Mouse (Mus musculus): ENCODE results near the gene Cpa1. TPM values are rescaled to one million over a fixed set of nuclear protein-coding genes. Genes with fewer than 3 reads are reported as not detected.

Cpa1 gene
- 0.78 and 0.96 TPM in 2 replicates for polyA plus RNA-seq (2014; fragmentation: Nextera tagmentation; extraction: Ambion mirVana)

DNA sequence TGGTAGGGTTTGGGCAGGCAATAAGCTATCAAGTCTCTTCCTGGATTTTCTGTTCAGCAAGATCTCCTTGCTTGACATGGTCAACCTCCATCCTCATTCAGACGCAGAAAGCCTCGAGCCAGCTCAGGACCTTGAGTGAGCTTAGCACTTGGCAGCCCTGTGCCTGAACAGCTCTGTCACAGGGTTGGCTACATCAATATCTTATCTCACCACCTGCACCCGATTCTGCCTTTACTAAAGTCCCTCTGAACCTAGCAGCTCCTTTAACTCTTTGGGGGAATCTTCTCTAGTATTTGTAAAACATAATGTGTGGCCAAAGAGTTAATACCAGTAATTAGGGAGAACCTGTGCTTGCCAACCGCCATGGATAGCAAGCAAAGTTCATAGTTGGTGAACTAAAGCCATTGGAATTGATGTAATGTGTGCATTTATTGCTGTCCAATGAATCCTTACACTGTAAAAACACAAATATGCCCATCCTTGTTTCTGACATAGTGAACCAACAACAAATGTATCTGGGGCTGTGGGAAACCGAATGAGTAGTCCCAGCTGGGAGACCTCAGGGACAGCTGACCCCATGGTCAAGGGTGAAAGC, at the start of gene Cpa1:
Gene Cpa1, plus strand, starts transcription at position 545 of the 595 bp plus-strand sequence.
- no peak within 1 kb of the TSS for H3K4me3 ChIP-seq (replicated peaks; ENCODE audit: low read length)
- DNase-seq (ENCODE audit: low spot score) (no peak), ATAC-seq (ENCODE audit: low FRiP score) (no peak)
- H3K9ac ChIP-seq, result no peak within 1 kb of the TSS
- H3K4me2 ChIP-seq (replicated peaks), result no peak within 1 kb of the TSS
- H3K9me3 ChIP-seq (ENCODE audit: control insufficient read depth, low read length), result no peaks in the 10 kb centered on the region
- no peak within 1 kb of the TSS for H3K27ac ChIP-seq
- no peaks in the 10 kb centered on the region for H3K4me1 ChIP-seq (replicated peaks; ENCODE audit: control insufficient read depth, insufficient read depth, low read length)
- WGBS, result 92% methylated on average over 5 of the region's 5 CpGs
- no peaks in the 10 kb centered on the region for H3K27me3 ChIP-seq (ENCODE audit: control insufficient read depth, insufficient read depth, low read length)
- no peaks in the 10 kb centered on the region for H3K36me3 ChIP-seq (replicated peaks; ENCODE audit: control insufficient read depth, insufficient read depth)

DNA sequence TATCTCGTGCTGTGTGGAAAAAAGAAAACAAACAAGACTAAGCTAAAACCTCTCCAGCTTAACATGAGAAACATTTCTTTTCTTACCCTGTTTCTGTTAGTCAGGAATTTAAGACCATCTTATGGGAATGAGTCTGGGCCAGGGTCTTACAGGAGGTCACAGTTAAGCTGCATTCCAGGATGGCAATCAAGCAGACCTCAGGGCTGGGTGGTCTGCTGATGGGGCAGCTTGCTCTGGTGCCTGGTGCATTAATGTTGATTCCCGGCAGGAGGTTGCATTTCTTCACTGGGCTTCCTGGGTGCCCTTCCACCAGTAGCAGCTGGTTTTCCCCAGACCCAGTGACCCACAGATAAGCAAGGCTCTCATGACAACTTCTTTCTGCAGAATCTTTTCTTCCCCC, 49.2 kb upstream of the Cpa1 start:
- H3K9me3 ChIP-seq (ENCODE audit: control insufficient read depth, low read length), result no peaks in the 10 kb centered on the region
- no peaks in the 10 kb centered on the region for H3K27me3 ChIP-seq (ENCODE audit: control insufficient read depth, insufficient read depth, low read length)
- H3K36me3 ChIP-seq (replicated peaks; ENCODE audit: control insufficient read depth, insufficient read depth), result no peaks in the 10 kb centered on the region
- 53% methylated on average over 2 of the region's 2 CpGs for WGBS
- H3K4me2 ChIP-seq (replicated peaks), result no peak overlapping the region
- DNase-seq (ENCODE audit: low spot score) (no peak), ATAC-seq (ENCODE audit: low FRiP score) (no peak)
- no peak overlapping the region for H3K4me3 ChIP-seq (replicated peaks; ENCODE audit: low read length)
- peaks cover 19% of the 10 kb centered on the region; the same call in 1 of the 2 replicates for H3K4me1 ChIP-seq (replicated peaks; ENCODE audit: control insufficient read depth, insufficient read depth, low read length)
- H3K27ac ChIP-seq, result no peak overlapping the region
- H3K9ac ChIP-seq, result no peak overlapping the region

DNA sequence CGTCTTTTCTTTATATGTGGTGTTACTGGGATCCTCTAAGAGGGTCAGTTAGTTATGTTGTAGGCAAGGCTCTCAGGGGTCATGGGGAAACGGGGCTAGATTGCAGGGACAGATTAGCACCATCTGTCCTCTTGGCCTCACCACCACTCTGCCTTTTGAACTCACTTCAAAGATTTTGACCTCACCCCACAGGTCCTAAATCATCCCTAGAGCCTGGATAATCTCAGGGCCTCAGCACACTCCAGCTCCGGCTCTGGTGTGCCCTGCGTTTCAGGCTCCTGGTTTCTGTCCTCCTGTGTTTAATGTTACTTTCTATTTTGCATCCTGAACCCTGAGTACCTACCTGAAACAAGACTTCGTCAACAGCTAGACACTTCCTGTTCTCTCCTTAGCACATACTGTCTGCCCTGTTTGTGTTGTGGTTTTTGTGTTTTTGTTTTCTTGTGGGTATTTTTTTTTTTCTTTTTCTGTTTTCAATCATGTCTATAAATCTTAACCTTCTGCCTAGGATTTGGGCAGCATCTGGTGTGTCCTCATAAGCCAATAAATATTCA, 47.1 kb upstream of the Cpa1 start:
- no peak for ATAC-seq (ENCODE audit: low FRiP score)
- no peaks in the 10 kb centered on the region for H3K27me3 ChIP-seq (ENCODE audit: control insufficient read depth, insufficient read depth, low read length)
- DNase-seq (ENCODE audit: low spot score), result no peak
- peaks cover 25% of the 10 kb centered on the region; the same call in 1 of the 2 replicates for H3K4me1 ChIP-seq (replicated peaks; ENCODE audit: control insufficient read depth, insufficient read depth, low read length)
- no peak overlapping the region for H3K4me2 ChIP-seq (replicated peaks)
- no peaks in the 10 kb centered on the region for H3K9me3 ChIP-seq (ENCODE audit: control insufficient read depth, low read length)
- no peak overlapping the region for H3K4me3 ChIP-seq (replicated peaks; ENCODE audit: low read length)
- H3K36me3 ChIP-seq (replicated peaks; ENCODE audit: control insufficient read depth, insufficient read depth), result no peaks in the 10 kb centered on the region
- no peak overlapping the region for H3K9ac ChIP-seq
- H3K27ac ChIP-seq, result peak overlapping the region; percentile 48
- WGBS, result 74% methylated on average over 5 of the region's 5 CpGs

DNA sequence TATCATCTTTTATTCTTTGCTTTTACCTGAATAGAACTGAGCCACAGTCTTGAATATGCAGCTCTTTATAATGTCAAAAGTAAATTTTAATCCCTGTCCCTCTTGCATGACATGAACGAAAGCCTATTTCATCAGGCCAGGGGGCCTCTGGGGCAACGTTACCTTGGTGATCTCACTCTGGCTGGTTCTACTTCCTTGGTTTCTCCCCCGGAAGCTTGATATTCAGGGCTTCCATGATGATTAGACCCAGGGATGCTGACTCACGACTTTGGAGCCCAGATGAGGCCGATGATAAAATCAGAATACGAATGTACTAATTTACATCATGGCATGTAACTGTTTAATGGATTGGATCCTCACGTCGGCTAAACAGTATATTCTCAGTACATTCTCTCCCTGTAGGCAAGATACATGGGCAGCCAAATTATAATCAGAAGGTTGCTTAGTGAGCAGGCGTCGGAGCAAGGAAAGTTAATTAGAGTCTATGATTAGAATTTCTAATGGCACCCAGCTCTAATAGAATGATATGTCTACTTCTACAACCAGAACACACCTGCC, 46.5 kb upstream of the Cpa1 start:
- H3K27ac ChIP-seq, result peak overlapping the region; percentile 48
- no peak overlapping the region for H3K4me2 ChIP-seq (replicated peaks)
- DNase-seq (ENCODE audit: low spot score) (no peak), ATAC-seq (ENCODE audit: low FRiP score) (peak; percentile 54; the same call in 1 of the 2 replicates)
- H3K27me3 ChIP-seq (ENCODE audit: control insufficient read depth, insufficient read depth, low read length), result no peaks in the 10 kb centered on the region
- no peak overlapping the region for H3K9ac ChIP-seq
- no peaks in the 10 kb centered on the region for H3K36me3 ChIP-seq (replicated peaks; ENCODE audit: control insufficient read depth, insufficient read depth)
- WGBS, result 37% methylated on average over 10 of the region's 10 CpGs
- peaks cover 27% of the 10 kb centered on the region; the same call in 1 of the 2 replicates for H3K4me1 ChIP-seq (replicated peaks; ENCODE audit: control insufficient read depth, insufficient read depth, low read length)
- H3K9me3 ChIP-seq (ENCODE audit: control insufficient read depth, low read length), result no peaks in the 10 kb centered on the region
- no peak overlapping the region for H3K4me3 ChIP-seq (replicated peaks; ENCODE audit: low read length)

DNA sequence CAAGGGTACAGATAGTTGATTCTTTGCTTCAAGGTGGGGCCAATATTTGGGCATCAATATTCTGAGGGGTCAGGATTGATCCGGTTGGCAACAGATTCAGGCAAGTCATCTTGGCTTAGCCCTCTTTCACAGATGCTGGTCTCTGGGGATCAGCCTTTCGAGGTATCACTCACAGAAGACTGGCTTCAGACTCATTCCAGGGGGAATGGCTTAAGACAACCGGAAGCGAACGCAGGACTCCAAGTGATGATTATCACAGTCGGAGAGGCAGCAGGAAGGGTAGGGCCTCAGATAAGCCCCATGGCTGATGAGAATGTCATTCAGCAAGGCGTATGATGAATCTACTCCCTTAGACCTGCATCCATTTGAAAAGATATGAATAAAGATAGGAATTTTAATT, 44.7 kb upstream of the Cpa1 start:
- Histone ChIP-seq H3K27ac (no peak overlapping the region), H3K27me3 (ENCODE audit: control insufficient read depth, insufficient read depth, low read length) (no peaks in the 10 kb centered on the region), H3K4me2 (replicated peaks) (no peak overlapping the region), H3K9me3 (ENCODE audit: control insufficient read depth, low read length) (no peaks in the 10 kb centered on the region), H3K4me3 (replicated peaks; ENCODE audit: low read length) (no peak overlapping the region), H3K4me1 (replicated peaks; ENCODE audit: control insufficient read depth, insufficient read depth, low read length) (peaks cover 27% of the 10 kb centered on the region; the same call in 1 of the 2 replicates), H3K9ac (no peak overlapping the region), H3K36me3 (replicated peaks; ENCODE audit: control insufficient read depth, insufficient read depth) (no peaks in the 10 kb centered on the region)
- DNase-seq (ENCODE audit: low spot score) (no peak), ATAC-seq (ENCODE audit: low FRiP score) (no peak)
- WGBS, result 58% methylated on average over 7 of the region's 7 CpGs

DNA sequence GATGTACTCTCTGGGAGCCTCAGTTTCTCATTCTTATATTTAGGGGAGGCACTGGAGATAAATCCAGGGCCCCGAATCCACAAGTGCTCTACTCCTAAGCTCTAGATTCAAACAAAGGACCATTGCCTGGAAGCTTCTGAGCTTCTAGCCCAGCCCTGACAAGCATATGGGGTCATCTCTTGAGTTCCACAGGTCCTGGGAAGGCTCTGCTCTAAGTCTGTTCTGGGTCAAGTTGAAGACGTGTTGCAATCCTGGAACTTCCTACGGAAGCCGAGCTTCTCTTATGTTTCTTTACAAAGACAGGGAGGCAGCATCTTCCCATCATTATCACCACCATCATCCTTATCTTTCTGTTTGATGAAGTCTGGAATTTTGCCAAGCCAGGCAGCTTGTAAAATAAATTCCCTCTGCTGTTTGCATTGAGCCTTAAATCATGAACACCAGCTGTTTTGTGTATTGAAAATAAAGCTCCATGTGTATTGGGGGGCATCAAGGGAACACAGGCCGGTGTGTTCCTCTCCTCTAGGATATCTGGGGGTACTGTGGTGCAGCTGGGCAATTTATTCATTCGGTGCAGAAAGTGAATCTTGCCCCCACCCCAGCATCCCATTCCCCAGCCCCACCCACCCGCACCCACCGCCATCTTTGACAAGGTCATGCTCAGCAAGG, 42.7 kb upstream of the Cpa1 start:
- Histone ChIP-seq H3K36me3 (replicated peaks; ENCODE audit: control insufficient read depth, insufficient read depth) (no peaks in the 10 kb centered on the region), H3K9me3 (ENCODE audit: control insufficient read depth, low read length) (no peaks in the 10 kb centered on the region), H3K27ac (no peak overlapping the region), H3K4me3 (replicated peaks; ENCODE audit: low read length) (no peak overlapping the region), H3K9ac (no peak overlapping the region), H3K4me1 (replicated peaks; ENCODE audit: control insufficient read depth, insufficient read depth, low read length) (peaks cover 24% of the 10 kb centered on the region; the same call in 1 of the 2 replicates), H3K4me2 (replicated peaks) (no peak overlapping the region), H3K27me3 (ENCODE audit: control insufficient read depth, insufficient read depth, low read length) (no peaks in the 10 kb centered on the region)
- no peak for DNase-seq (ENCODE audit: low spot score)
- no peak for ATAC-seq (ENCODE audit: low FRiP score)
- 78% methylated on average over 8 of the region's 8 CpGs for WGBS

DNA sequence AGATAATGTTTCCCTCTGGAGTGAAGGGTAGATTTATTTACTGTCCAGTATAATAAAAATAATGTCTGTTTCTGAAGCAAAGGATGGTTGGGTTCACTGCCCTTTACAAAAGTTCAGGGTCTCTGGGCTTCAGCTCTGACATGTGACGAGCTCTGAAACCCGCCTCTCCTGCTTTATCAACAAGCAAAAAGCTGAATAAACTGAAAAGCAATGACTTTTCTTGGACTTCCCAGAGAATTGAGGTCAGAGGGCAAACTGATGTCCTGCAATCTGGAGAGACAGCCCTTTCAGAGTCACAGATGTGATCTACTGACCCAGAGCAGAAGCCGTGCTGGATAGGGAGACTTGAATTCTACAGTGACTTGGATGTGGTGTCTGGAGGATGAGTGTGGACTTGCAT, 39.0 kb upstream of the Cpa1 start:
- Histone ChIP-seq H3K4me2 (replicated peaks) (no peak overlapping the region), H3K27ac (no peak overlapping the region), H3K36me3 (replicated peaks; ENCODE audit: control insufficient read depth, insufficient read depth) (no peaks in the 10 kb centered on the region), H3K4me3 (replicated peaks; ENCODE audit: low read length) (no peak overlapping the region), H3K9me3 (ENCODE audit: control insufficient read depth, low read length) (no peaks in the 10 kb centered on the region), H3K9ac (no peak overlapping the region), H3K27me3 (ENCODE audit: control insufficient read depth, insufficient read depth, low read length) (no peaks in the 10 kb centered on the region), H3K4me1 (replicated peaks; ENCODE audit: control insufficient read depth, insufficient read depth, low read length) (0 out of 2 replicates have a peak, but pooled peaks cover 7% of the 10 kb centered on the region)
- 58% methylated on average over 3 of the region's 3 CpGs for WGBS
- DNase-seq (ENCODE audit: low spot score) (no peak), ATAC-seq (ENCODE audit: low FRiP score) (no peak)

DNA sequence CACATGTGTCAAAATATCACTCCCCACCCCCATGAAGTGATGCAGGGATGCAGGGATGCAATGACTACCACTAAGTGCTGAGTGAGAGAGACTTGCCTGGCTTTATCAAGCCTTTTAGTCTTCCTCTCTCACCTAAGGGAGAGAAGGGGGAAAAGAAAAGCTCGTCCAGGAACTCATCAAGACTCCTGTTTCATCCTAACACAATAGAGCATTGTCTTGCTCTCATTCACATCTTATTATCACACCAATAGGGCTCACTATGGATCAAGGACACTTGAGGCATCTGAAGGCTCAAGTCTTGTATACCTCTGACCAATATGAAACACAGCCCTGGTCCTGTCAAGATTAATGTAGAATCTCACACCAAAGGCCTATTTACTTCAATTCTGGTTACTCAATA, 38.0 kb upstream of the Cpa1 start:
- Histone ChIP-seq H3K36me3 (replicated peaks; ENCODE audit: control insufficient read depth, insufficient read depth) (no peaks in the 10 kb centered on the region), H3K27ac (no peak overlapping the region), H3K9me3 (ENCODE audit: control insufficient read depth, low read length) (no peaks in the 10 kb centered on the region), H3K4me3 (replicated peaks; ENCODE audit: low read length) (no peak overlapping the region), H3K27me3 (ENCODE audit: control insufficient read depth, insufficient read depth, low read length) (no peaks in the 10 kb centered on the region), H3K4me1 (replicated peaks; ENCODE audit: control insufficient read depth, insufficient read depth, low read length) (0 out of 2 replicates have a peak, but pooled peaks cover 7% of the 10 kb centered on the region), H3K4me2 (replicated peaks) (no peak overlapping the region), H3K9ac (no peak overlapping the region)
- DNase-seq (ENCODE audit: low spot score), result no peak
- 55% methylated on average over 1 of the region's 1 CpGs for WGBS
- no peak for ATAC-seq (ENCODE audit: low FRiP score)

DNA sequence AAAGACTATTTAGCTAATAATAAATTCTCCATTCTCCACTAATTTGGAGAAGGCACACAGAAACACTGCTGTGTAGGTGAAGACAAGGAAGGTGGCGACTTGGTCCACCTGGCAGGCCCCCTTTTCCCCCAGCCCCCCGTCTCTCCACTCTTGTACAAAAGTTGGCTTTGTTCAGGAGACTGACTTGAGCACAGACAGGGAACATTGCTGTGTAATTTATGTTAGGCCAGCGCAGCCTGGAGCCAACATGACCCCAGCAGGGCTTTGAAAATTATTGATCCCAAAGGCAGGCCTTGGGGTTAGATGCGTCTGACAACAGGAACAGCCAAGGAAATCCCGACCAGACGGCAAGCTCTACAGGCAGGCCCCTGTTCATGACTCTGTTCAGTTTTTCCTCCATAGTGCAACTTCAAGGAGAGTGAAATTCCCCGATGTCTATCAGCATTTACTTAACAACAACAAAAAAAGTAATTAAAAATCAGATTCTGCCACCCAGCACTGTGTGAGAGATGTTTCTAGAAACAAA, 34.6 kb upstream of the Cpa1 start:
- ATAC-seq (ENCODE audit: low FRiP score), result no peak
- H3K27ac ChIP-seq, result no peak overlapping the region
- no peak overlapping the region for H3K4me3 ChIP-seq (replicated peaks; ENCODE audit: low read length)
- H3K9me3 ChIP-seq (ENCODE audit: control insufficient read depth, low read length), result no peaks in the 10 kb centered on the region
- DNase-seq (ENCODE audit: low spot score), result no peak
- 69% methylated on average over 7 of the region's 7 CpGs for WGBS
- no peaks in the 10 kb centered on the region for H3K36me3 ChIP-seq (replicated peaks; ENCODE audit: control insufficient read depth, insufficient read depth)
- H3K27me3 ChIP-seq (ENCODE audit: control insufficient read depth, insufficient read depth, low read length), result no peaks in the 10 kb centered on the region
- no peak overlapping the region for H3K4me2 ChIP-seq (replicated peaks)
- no peak overlapping the region for H3K9ac ChIP-seq
- H3K4me1 ChIP-seq (replicated peaks; ENCODE audit: control insufficient read depth, insufficient read depth, low read length), result no peaks in the 10 kb centered on the region
